Mouse (Mus musculus): ENCODE results near the gene Oprl1.
A peak's percentile ranks its signal among the peaks of the same experiment; 100 is the strongest.

The Oprl1 gene

GRCm38 (mm10) chr2:181692304-181692703 is 22.5 kb upstream of the Oprl1 start:
- DNase-seq (ENCODE audit: low spot score in 2 of 2) = no peak

GRCm38 (mm10) chr2:181693339-181694280 is 21.2 kb upstream of the Oprl1 start, which contains the start of gene Rgs19:
Gene Rgs19, minus strand, starts transcription at chr2:181693977.
- peak; percentile 65 to 73 for DNase-seq (ENCODE audit: low spot score in 2 of 2)

GRCm38 (mm10) chr2:181694581-181694980 is 20.2 kb upstream of the Oprl1 start:
- DNase-seq (ENCODE audit: low spot score in 2 of 2) = no peak

GRCm38 (mm10) chr2:181695776-181696175 is 19.0 kb upstream of the Oprl1 start:
- DNase-seq (ENCODE audit: low spot score in 2 of 2) = peak in 1 of 2 experiments; percentile 3

- no peak for DNase-seq (ENCODE audit: low spot score in 2 of 2)
Observed at GRCm38 (mm10) chr2:181696801-181697420, 17.9 kb upstream of the Oprl1 start.

GRCm38 (mm10) chr2:181698241-181698640 is 16.6 kb upstream of the Oprl1 start, which contains the start of gene Lkaaear1:
Gene Lkaaear1, minus strand, starts transcription at chr2:181698442.
- DNase-seq (ENCODE audit: low spot score in 2 of 2) = no peak

DNA sequence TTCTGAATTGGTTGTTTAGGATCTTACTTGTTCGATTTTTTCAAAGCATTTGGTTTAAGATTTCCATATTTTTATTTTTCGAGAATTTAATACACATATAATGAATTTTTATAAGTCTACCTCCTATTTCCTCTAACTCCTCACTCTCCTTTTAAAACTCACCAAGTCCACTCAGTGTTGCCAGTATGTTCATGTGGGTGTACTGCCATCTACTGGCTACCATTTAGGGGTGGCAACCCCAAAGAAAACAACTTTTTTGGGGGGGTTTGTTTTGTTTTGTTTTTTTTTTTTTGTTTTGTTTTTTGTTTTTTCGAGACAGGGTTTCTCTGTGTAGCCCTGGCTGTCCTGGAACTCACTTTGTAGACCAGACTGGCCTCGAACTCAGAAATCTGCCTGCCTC is 8.1 kb upstream of the Oprl1 start:
- DNase-seq (ENCODE audit: low spot score in 2 of 2) = no peak

- DNase-seq (ENCODE audit: low spot score in 2 of 2) = no peak
Observed at GRCm38 (mm10) chr2:181713749-181714148, 1.1 kb upstream of the Oprl1 start.

GRCm38 (mm10) chr2:181715382-181715781 is 566 bp downstream of the Oprl1 start:
- no peak for DNase-seq (ENCODE audit: low spot score in 2 of 2)

GRCm38 (mm10) chr2:181716991-181717390 is 2.2 kb downstream of the Oprl1 start:
- DNase-seq (ENCODE audit: low spot score in 2 of 2) = no peak

GRCm38 (mm10) chr2:181720061-181720460 is 5.2 kb downstream of the Oprl1 start:
- DNase-seq (ENCODE audit: low spot score in 2 of 2) = no peak

DNA sequence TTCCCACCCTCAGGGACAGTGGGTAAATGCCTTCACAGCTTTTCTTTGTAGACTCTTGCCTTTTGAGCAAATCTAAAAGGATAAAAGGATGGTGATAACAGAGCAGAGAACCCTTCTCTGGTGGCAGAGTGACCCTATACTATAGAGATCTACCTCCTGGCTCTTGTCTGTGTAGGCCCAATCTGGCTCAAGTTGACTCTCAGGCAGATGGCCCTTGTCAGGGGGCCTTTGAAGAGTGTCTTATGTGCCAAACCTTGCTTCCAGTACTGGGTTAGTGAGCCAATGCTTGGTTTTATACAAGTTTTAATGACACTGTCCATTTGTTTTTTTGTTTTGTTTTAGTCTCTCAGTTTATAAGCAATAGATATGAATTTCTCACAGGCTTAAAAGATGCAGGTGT is 6.4 kb downstream of the Oprl1 start:
- no peak for DNase-seq (ENCODE audit: low spot score in 2 of 2)

DNA sequence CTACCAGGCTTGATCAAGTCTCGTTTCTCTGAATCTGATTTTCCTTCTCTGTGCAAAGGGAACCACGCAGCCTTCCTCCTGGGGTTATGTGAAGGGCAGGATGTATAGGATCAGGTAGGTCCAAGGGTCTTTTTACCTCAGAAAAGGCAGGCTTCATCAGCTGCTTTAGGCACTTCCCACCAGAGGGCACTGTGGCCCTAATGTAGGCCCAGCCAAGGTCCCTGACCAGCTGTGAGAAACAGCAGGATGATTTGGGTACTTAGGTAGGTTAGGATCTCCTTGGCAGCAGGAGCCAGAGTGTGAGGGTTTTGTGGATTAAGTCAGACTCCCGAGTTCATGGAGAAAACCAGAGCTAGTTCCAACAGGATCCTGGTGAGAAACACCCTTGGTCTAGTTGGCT is 7.4 kb downstream of the Oprl1 start:
- no peak for DNase-seq (ENCODE audit: low spot score in 2 of 2)

DNA sequence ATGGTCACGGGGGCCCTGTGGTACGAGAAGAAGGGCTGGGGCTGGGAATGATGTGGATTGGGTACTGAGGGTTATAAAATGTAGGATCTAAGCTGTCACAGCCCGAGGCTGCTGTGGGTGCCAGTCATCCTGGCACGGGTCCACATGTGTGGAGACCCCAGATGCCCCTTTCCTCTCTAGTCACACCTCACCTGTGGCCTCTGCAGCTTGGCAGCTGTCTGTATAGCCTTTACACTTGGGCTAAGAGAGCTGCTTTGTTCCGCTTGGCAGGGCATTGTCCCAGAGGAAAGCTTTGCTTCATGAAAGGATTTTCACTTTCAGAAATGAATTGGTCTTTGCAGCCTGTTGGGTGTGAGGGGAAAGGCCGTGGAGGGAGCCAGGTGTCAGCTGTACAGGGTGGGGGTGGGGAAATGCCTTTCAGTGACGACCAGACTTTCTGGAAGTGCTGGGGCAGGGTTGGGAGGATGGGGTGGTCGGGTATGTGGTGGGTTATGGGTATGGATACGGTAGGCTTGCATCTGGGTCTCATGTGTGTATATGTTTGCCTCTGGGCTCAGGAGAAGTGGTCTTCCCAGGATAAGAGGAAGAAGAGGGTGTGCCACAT is 12.9 kb downstream of the Oprl1 start:
- no peak for DNase-seq (ENCODE audit: low spot score in 2 of 2)

GRCm38 (mm10) chr2:181730051-181730450 is 15.2 kb downstream of the Oprl1 start:
- no peak for DNase-seq (ENCODE audit: low spot score in 2 of 2)

DNA sequence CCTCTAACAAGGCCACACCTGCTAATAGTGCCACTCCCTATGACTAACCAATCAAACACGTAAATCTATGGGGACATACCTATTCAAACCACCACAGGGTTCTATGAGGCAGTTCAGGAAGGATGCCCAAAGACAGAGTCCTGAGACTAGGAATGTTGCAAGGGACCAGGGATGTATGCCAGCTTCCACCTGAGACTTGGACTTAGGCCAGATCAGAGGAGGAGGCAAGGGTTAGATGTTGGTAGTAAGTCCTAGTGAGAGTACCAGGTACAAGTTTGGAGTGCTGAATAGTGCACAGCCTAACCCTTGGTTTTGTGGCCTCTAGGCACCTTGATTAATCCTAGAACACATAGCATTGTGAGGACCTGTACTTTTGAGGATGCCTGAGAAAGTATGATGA is 37.8 kb downstream of the Oprl1 start:
- DNase-seq (ENCODE audit: low spot score in 2 of 2) = no peak

- no peak for DNase-seq (ENCODE audit: low spot score in 2 of 2)
Observed at GRCm38 (mm10) chr2:181758147-181758725, 43.4 kb downstream of the Oprl1 start.

DNA sequence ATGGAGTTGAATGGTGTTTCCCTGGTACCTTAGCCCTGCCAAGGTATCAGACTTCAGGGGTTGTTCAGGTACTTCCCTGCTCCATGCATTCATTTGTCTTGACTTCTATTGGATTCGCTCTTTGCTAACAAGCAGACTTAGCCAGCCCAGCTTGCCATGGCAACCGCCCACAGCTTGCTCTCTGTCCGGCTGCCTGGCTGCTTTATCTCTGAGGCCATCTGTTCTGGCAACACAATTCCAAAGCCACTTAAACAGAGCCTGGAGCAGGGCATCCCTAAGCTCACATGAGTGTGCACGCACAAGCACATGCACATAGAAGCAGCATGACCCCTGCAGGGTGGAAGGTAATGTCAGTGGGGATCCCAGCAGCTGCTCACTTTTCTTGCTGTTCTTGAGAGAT is 44.2 kb downstream of the Oprl1 start:
- DNase-seq (ENCODE audit: low spot score in 2 of 2) = no peak

GRCm38 (mm10) chr2:181763006-181763830 is 48.4 kb downstream of the Oprl1 start, which contains the start of gene Myt1:
Gene Myt1, plus strand, starts transcription at chr2:181763332.
- no peak for DNase-seq (ENCODE audit: low spot score in 2 of 2)

GRCm38 (mm10) chr2:181763886-181764527 is 49.2 kb downstream of the Oprl1 start:
- DNase-seq (ENCODE audit: low spot score in 2 of 2) = no peak

DNA sequence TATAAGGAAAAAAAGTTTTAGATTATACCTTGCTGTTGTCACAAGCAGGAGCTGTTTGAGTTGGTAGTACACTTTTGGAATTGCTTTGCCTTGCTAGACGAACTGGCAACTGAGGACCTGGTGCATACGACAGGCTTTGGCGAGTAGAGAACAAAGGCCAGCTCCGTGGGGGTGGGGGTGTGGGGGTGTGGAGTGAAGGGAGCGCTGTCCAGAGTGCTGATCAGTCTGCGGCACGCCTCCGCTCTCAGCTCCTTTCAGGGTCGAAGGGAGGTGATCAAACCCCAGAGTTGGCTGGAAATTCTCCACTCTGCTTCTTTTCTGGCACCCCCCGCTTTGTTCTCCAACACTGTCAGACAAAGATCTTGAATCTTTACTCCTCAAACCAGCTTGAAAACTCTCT is 49.8 kb downstream of the Oprl1 start:
- no peak for DNase-seq (ENCODE audit: low spot score in 2 of 2)
